Mouse (Mus musculus) heart, embryonic 12.5 days (tissue): Measurements from ENCODE around the gene Gm38392. TPM values are rescaled to one million over a fixed set of nuclear protein-coding genes. Genes with fewer than 3 reads are reported as not detected.

Experiments used
- microRNA-seq: library from miRNA; unstranded; fragments of <30 nt; microRNA quantifications from one replicate; pipeline ENCODE4, GENCODE M21; 2017
- polyA plus RNA-seq: library from polyadenylated mRNA; unstranded; fragments of >200 nt; fragmentation: Nextera tagmentation; extraction: Ambion mirVana; gene quantifications from 2 replicates; pipeline ENCODE4 v1.2.1, GENCODE M21; 2016

Gene Gm38392
- polyA plus RNA-seq, 1 experiment from 2014 or later, result not detected

Small RNA genes within 50 kb of the gene (microRNA-seq; reads per million reads assigned to microRNA genes)
- gene Gm25641, result not detected
- not detected for gene Mir3093
- not detected for gene Mir9-1

Other genes with a start within 250 kb of the Gm38392 start
- 19.2 and 19.7 TPM in 2 replicates for gene Gpatch4, start 244.1 kb downstream of the Gm38392 start, polyA plus RNA-seq
- gene Naxe, start 228.7 kb downstream of the Gm38392 start, polyA plus RNA-seq, result 137 and 139 TPM in 2 replicates
- not detected in 2 replicates for gene Ttc24, start 208.9 kb downstream of the Gm38392 start, polyA plus RNA-seq
- gene Iqgap3, start 205.2 kb downstream of the Gm38392 start, polyA plus RNA-seq, result 32.3 and 36.8 TPM in 2 replicates
- gene Mef2d, start 144.8 kb downstream of the Gm38392 start, polyA plus RNA-seq, result 53.5 and 56.6 TPM in 2 replicates
- 0.19 TPM in 1 of 2 replicates, not detected in the other for gene Rhbg, start 32.5 kb downstream of the Gm38392 start, polyA plus RNA-seq
- 12.7 and 15.0 TPM in 2 replicates for gene Tsacc, start 9.8 kb upstream of the Gm38392 start, polyA plus RNA-seq
- 426 and 439 TPM in 2 replicates for gene Cct3, start 9.9 kb upstream of the Gm38392 start, polyA plus RNA-seq
- 167 and 172 TPM in 2 replicates for gene Glmp, start 37.8 kb upstream of the Gm38392 start, polyA plus RNA-seq
- 1.4 and 1.9 TPM in 2 replicates for gene Tmem79, start 48.9 kb upstream of the Gm38392 start, polyA plus RNA-seq
- 53.9 and 57.5 TPM in 2 replicates for gene Smg5, start 49.0 kb upstream of the Gm38392 start, polyA plus RNA-seq
- gene Paqr6, start 77.4 kb upstream of the Gm38392 start, polyA plus RNA-seq, result 3.6 and 4.3 TPM in 2 replicates
- gene Bglap3, start 85.5 kb upstream of the Gm38392 start, polyA plus RNA-seq, result 0.10 TPM in 1 of 2 replicates, not detected in the other
- gene Bglap2, start 91.5 kb upstream of the Gm38392 start, polyA plus RNA-seq, result not detected in 2 replicates
- gene Bglap, start 97.3 kb upstream of the Gm38392 start, polyA plus RNA-seq, result not detected in 2 replicates
- gene Pmf1, start 123.1 kb upstream of the Gm38392 start, polyA plus RNA-seq, result 100 and 104 TPM in 2 replicates
- 14.1 and 14.3 TPM in 2 replicates for gene Slc25a44, start 137.9 kb upstream of the Gm38392 start, polyA plus RNA-seq
- 0.92 and 1.3 TPM in 2 replicates for gene Sema4a, start 174.0 kb upstream of the Gm38392 start, polyA plus RNA-seq
- 108 and 113 TPM in 2 replicates for gene Lmna, start 222.7 kb upstream of the Gm38392 start, polyA plus RNA-seq
- 11.8 and 13.9 TPM in 2 replicates for gene Mex3a, start 245.2 kb upstream of the Gm38392 start, polyA plus RNA-seq